Mouse (Mus musculus): ENCODE measurements at regions not wholly inside any gene's neighbourhood (a gene's known extent, or its start where the extent isn't known, plus 50 kb on each side); places are given as distances from the start of the nearest gene placed in this dataset.

GRCm38 (mm10) chr13:106367589-106367988 is 569.2 kb downstream of the Ipo11 start:
- H3K9ac ChIP-seq (ENCODE audit: insufficient read depth, low read depth) = no peak overlapping the region
- dilution Hi-C loops (cut with MboI; ENCODE audit: extremely low pct_ligation_motif_present, extremely low pct_unique_long_range_greater_than_20kb, low sequenced_read_pairs) (no loop called here), in situ Hi-C loops (cut with MboI; ENCODE audit: low pct_ligation_motif_present, low pct_unique_long_range_greater_than_20kb, low sequenced_read_pairs) (no loop called here)
- no peak overlapping the region for H3K4me2 ChIP-seq (ENCODE audit: insufficient read depth, low read depth, poor library complexity, severe bottlenecking)
- no peak overlapping the region for H3K4me3 ChIP-seq (replicated peaks in 1 of 3; ENCODE audit: low read depth in 2 of 3, low read length in 2 of 3, poor library complexity in 1 of 3)
- no peaks in the 10 kb centered on the region for H3K4me1 ChIP-seq (ENCODE audit: control insufficient read depth in 1 of 2, insufficient read depth in 2 of 2)
- H3K36me3 ChIP-seq (replicated peaks in 1 of 2; ENCODE audit: control insufficient read depth in 1 of 2, insufficient read depth in 1 of 2, low read length in 1 of 2) = no peaks in the 10 kb centered on the region
- no peak for DNase-seq (ENCODE audit: extremely low read depth)
- no peak for TF ChIP-seq ETS1 (conservative IDR thresholded peaks at IDR 0.05; ENCODE audit: low read depth, low read length)
- no peak for TF ChIP-seq KAT2A (IDR thresholded peaks at IDR 0.05; ENCODE audit: insufficient replicate concordance, low read length)
- TF ChIP-seq POLR2AphosphoS2 (IDR thresholded peaks at IDR 0.05; ENCODE audit: low read depth, low read length) = no peak
- no peak for TF ChIP-seq ZKSCAN1 (IDR thresholded peaks at IDR 0.05; ENCODE audit: borderline replicate concordance, low read depth, low read length)
- no peak for TF ChIP-seq MAFK (IDR thresholded peaks at IDR 0.05; ENCODE audit: insufficient replicate concordance, low read length)
- TF ChIP-seq HCFC1 (IDR thresholded peaks at IDR 0.05; ENCODE audit: low read depth, low read length) = no peak
- H3K79me2 ChIP-seq (replicated peaks; ENCODE audit: control insufficient read depth, extremely low read depth, insufficient read depth, poor library complexity, severe bottlenecking) = no peaks in the 10 kb centered on the region
- no peaks in the 10 kb centered on the region for H3K27me3 ChIP-seq (replicated peaks)
- no peaks in the 10 kb centered on the region for H3K9me3 ChIP-seq (replicated peaks; ENCODE audit: low read length)
- no peak overlapping the region for H3K27ac ChIP-seq (ENCODE audit: insufficient read depth, low read depth)

- Histone ChIP-seq H3K79me2 (replicated peaks; ENCODE audit: control insufficient read depth, extremely low read depth, insufficient read depth, poor library complexity, severe bottlenecking) (no peaks in the 10 kb centered on the region), H3K9me3 (replicated peaks; ENCODE audit: low read length) (no peaks in the 10 kb centered on the region), H3K36me3 (replicated peaks in 1 of 2; ENCODE audit: control insufficient read depth in 1 of 2, insufficient read depth in 1 of 2, low read length in 1 of 2) (no peaks in the 10 kb centered on the region), H3K4me2 (ENCODE audit: insufficient read depth, low read depth, poor library complexity, severe bottlenecking) (no peak overlapping the region), H3K9ac (ENCODE audit: insufficient read depth, low read depth) (no peak overlapping the region), H3K4me1 (ENCODE audit: control insufficient read depth in 1 of 2, insufficient read depth in 2 of 2) (no peaks in the 10 kb centered on the region), H3K27ac (ENCODE audit: insufficient read depth, low read depth) (no peak overlapping the region), H3K4me3 (replicated peaks in 1 of 3; ENCODE audit: low read depth in 2 of 3, low read length in 2 of 3, poor library complexity in 1 of 3) (no peak overlapping the region), H3K27me3 (replicated peaks) (no peaks in the 10 kb centered on the region)
- dilution Hi-C loops (cut with MboI; ENCODE audit: extremely low pct_ligation_motif_present, extremely low pct_unique_long_range_greater_than_20kb, low sequenced_read_pairs) (no loop called here), in situ Hi-C loops (cut with MboI; ENCODE audit: low pct_ligation_motif_present, low pct_unique_long_range_greater_than_20kb, low sequenced_read_pairs) (no loop called here)
- TF ChIP-seq EP300 (IDR thresholded peaks at IDR 0.05; ENCODE audit: low read length) = no peak
- TF ChIP-seq E2F4 (IDR thresholded peaks at IDR 0.05; ENCODE audit: insufficient replicate concordance, low read depth, low read length) = no peak
- no peak for TF ChIP-seq GABPA (IDR thresholded peaks at IDR 0.05; ENCODE audit: insufficient replicate concordance, low read depth, low read length)
- no peak for TF ChIP-seq MAZ (IDR thresholded peaks at IDR 0.05; ENCODE audit: low read depth, low read length)
- no peak for TF ChIP-seq ZNF384 (IDR thresholded peaks at IDR 0.05; ENCODE audit: low read depth, low read length)
- no peak for TF ChIP-seq JUND (conservative IDR thresholded peaks at IDR 0.05; ENCODE audit: low read depth, low read length)
- TF ChIP-seq MAFK (IDR thresholded peaks at IDR 0.05; ENCODE audit: insufficient replicate concordance, low read length) = no peak
- no peak for TF ChIP-seq ZKSCAN1 (IDR thresholded peaks at IDR 0.05; ENCODE audit: borderline replicate concordance, low read depth, low read length)
- TF ChIP-seq CHD2 (IDR thresholded peaks at IDR 0.05; ENCODE audit: low read length) = no peak
- TF ChIP-seq MAX (IDR thresholded peaks at IDR 0.05; ENCODE audit: low read length) = no peak
- no peak for DNase-seq (ENCODE audit: extremely low read depth)
These were observed 583.9 kb downstream of the Ipo11 start for GRCm38 (mm10) chr13:106352614-106353409.

All from CH12.LX (cell line).